Mouse (Mus musculus) lung, embryonic 14.5 days (tissue): ENCODE data around the gene H2-M10.1. TPM values are rescaled to one million over a fixed set of nuclear protein-coding genes. Genes with fewer than 3 reads are reported as not detected.
"Not testable (repeated sequence)": the region's sequence is repeated elsewhere in the genome, so short reads cannot be mapped to it uniquely, and the experiment has no call there.

Experiments
- ATAC-seq: fragments of 200-750 bp; cut with Nextera tagmentation; 2 replicates; pipeline ENCODE4 v1.8.0; 2017; ENCODE audit warnings: mild to moderate bottlenecking, moderate TSS enrichment, moderate library complexity; ENCODE audit not compliant: insufficient read depth
- DNase-seq: peaks from one replicate; pipeline ENCODE4 v3.0.0-alpha.2; 2015
- H3K27ac ChIP-seq: fragments of 300-500 bp; sonication (generic); 2 replicates; pipeline ENCODE4 v1.5.1; 2014; ENCODE audit warnings: low read depth, mild to moderate bottlenecking, moderate library complexity
- H3K27me3 ChIP-seq: fragments of 300-500 bp; sonication (generic); 2 replicates; pipeline ENCODE4 v1.6.1; 2014; ENCODE audit warnings: low read length, control low read depth; ENCODE audit not compliant: insufficient read depth
- H3K36me3 ChIP-seq: fragments of 300-500 bp; sonication (generic); 2 replicates; pipeline ENCODE4 v1.6.1; 2014; ENCODE audit warnings: control low read depth; ENCODE audit not compliant: insufficient read depth
- H3K4me1 ChIP-seq: fragments of 300-500 bp; sonication (generic); 2 replicates; pipeline ENCODE4 v1.6.1; 2014; ENCODE audit warnings: antibody characterized with exemption, control low read depth; ENCODE audit not compliant: insufficient read depth
- H3K4me2 ChIP-seq: fragments of 300-500 bp; sonication (generic); 2 replicates; pipeline ENCODE4 v1.6.1; 2014; ENCODE audit warnings: mild to moderate bottlenecking
- H3K4me3 ChIP-seq: fragments of 300-500 bp; sonication (generic); 2 replicates; pipeline ENCODE4 v1.5.1; 2014; ENCODE audit warnings: low read depth, low read length
- H3K9ac ChIP-seq: fragments of 300-500 bp; sonication (generic); 2 replicates; pipeline ENCODE4 v1.6.1; 2014
- H3K9me3 ChIP-seq: fragments of 300-500 bp; sonication (generic); 2 replicates; pipeline ENCODE4 v1.6.1; 2016; ENCODE audit warnings: low read depth, low read length, control low read depth
- CTCF ChIP-seq: IDR thresholded peaks from 2 replicates; pipeline ENCODE4 v1.5.1; 2016; ENCODE audit warnings: antibody characterized with exemption, low read depth
- WGBS: fragments of 180-500 bp; shearing (Covaris S2); extraction: QIAGEN DNeasy Blood & Tissue Kit; methylation state at CpG from one replicate; pipeline ENCODE4 v1.1.7; 2014; 5-methylcytosine and 5-hydroxymethylcytosine counted together
- polyA plus RNA-seq: library from polyadenylated mRNA; unstranded; fragments of >200 nt; fragmentation: Nextera tagmentation; extraction: Ambion mirVana; gene quantifications from 2 replicates; pipeline ENCODE4 v1.2.1, GENCODE M21; 2014

The H2-M10.1 gene
- not detected in 2 replicates for polyA plus RNA-seq

GRCm38 (mm10) chr17:36326055-36326454, at the start of gene H2-M10.1:
H2-M10.1 (minus strand) TSS chr17:36326155.
- no peak within 1 kb of the TSS for H3K4me3 ChIP-seq
- no peaks in the 10 kb centered on the region for H3K9me3 ChIP-seq
- no peak for DNase-seq
- no peaks in the 10 kb centered on the region for H3K27me3 ChIP-seq
- no peaks in the 10 kb centered on the region for H3K36me3 ChIP-seq
- no peaks in the 10 kb centered on the region for H3K4me1 ChIP-seq
- no peak for ATAC-seq
- no peak within 1 kb of the TSS for H3K9ac ChIP-seq
- TF ChIP-seq CTCF, result no peak
- H3K27ac ChIP-seq, result no peak within 1 kb of the TSS
- no peak within 1 kb of the TSS for H3K4me2 ChIP-seq
- WGBS, result 88% methylated on average over 4 of the region's 4 CpGs

- H3K9ac ChIP-seq, result not testable (repeated sequence)
Observed at GRCm38 (mm10) chr17:36368317-36368716, 42.4 kb upstream of the H2-M10.1 start, which contains the start of gene H2-M10.3. H2-M10.3 (minus strand) TSS chr17:36368417.

GRCm38 (mm10) chr17:36362404-36362803, 36.4 kb upstream of the H2-M10.1 start:
- H3K27me3 ChIP-seq, H3K9ac ChIP-seq, ATAC-seq, H3K9me3 ChIP-seq, H3K27ac ChIP-seq, H3K36me3 ChIP-seq, H3K4me1 ChIP-seq, H3K4me2 ChIP-seq, H3K4me3 ChIP-seq, DNase-seq: not testable (repeated sequence)

More at GRCm38 (mm10) chr17:36368317-36368716, 42.4 kb upstream of the H2-M10.1 start, which contains the start of gene H2-M10.3:
- not testable (repeated sequence) for H3K27me3 ChIP-seq, H3K4me2 ChIP-seq, H3K4me3 ChIP-seq, DNase-seq, H3K36me3 ChIP-seq, H3K27ac ChIP-seq, ATAC-seq, H3K9me3 ChIP-seq, H3K4me1 ChIP-seq
- 90% methylated on average over 2 of the region's 2 CpGs for WGBS

GRCm38 (mm10) chr17:36357512-36357911, 31.6 kb upstream of the H2-M10.1 start:
- not testable (repeated sequence) for H3K27me3 ChIP-seq, H3K9ac ChIP-seq, H3K9me3 ChIP-seq, H3K4me1 ChIP-seq, H3K4me2 ChIP-seq, H3K27ac ChIP-seq, ATAC-seq, H3K36me3 ChIP-seq, H3K4me3 ChIP-seq
- DNase-seq, result peak; percentile 77
- peak; percentile 79 for TF ChIP-seq CTCF

- ATAC-seq, result no peak
- no peak for DNase-seq
Observed at GRCm38 (mm10) chr17:36355763-36356162, 29.8 kb upstream of the H2-M10.1 start.

GRCm38 (mm10) chr17:36355343-36355742, 29.4 kb upstream of the H2-M10.1 start:
- not testable (repeated sequence) for H3K27me3 ChIP-seq, H3K9ac ChIP-seq, H3K4me3 ChIP-seq, H3K4me1 ChIP-seq, ATAC-seq, H3K36me3 ChIP-seq, H3K27ac ChIP-seq, H3K4me2 ChIP-seq, H3K9me3 ChIP-seq
- peak; percentile 72 for TF ChIP-seq CTCF
- DNase-seq, result peak; percentile 83

More at GRCm38 (mm10) chr17:36355763-36356162, 29.8 kb upstream of the H2-M10.1 start:
- WGBS, result 39% methylated on average over 3 of the region's 3 CpGs
- no peak overlapping the region for H3K4me3 ChIP-seq
- no peak overlapping the region for H3K27ac ChIP-seq
- H3K9ac ChIP-seq, result no peak overlapping the region
- H3K4me1 ChIP-seq, result no peaks in the 10 kb centered on the region
- no peak overlapping the region for H3K4me2 ChIP-seq
- H3K36me3 ChIP-seq, result no peaks in the 10 kb centered on the region
- TF ChIP-seq CTCF, result no peak
- no peaks in the 10 kb centered on the region for H3K9me3 ChIP-seq
- H3K27me3 ChIP-seq, result no peaks in the 10 kb centered on the region

- Histone ChIP-seq H3K9ac (no peak overlapping the region), H3K27ac (no peak overlapping the region)
- WGBS, result 25% methylated on average over 5 of the region's 5 CpGs
Observed at GRCm38 (mm10) chr17:36315689-36316253, 10.2 kb downstream of the H2-M10.1 start.

More at GRCm38 (mm10) chr17:36315689-36316253, 10.2 kb downstream of the H2-M10.1 start:
- H3K36me3 ChIP-seq, result no peaks in the 10 kb centered on the region
- H3K4me2 ChIP-seq, result peak overlapping the region; percentile 83
- no peaks in the 10 kb centered on the region for H3K4me1 ChIP-seq
- peak overlapping the region; percentile 50 for H3K4me3 ChIP-seq
- TF ChIP-seq CTCF, result no peak
- peak; percentile 2 for DNase-seq
- H3K9me3 ChIP-seq, result no peaks in the 10 kb centered on the region
- H3K27me3 ChIP-seq, result no peaks in the 10 kb centered on the region
- ATAC-seq, result no peak
